Mouse (Mus musculus): ENCODE measurements around the gene Nf1. TPM values are rescaled to one million over a fixed set of nuclear protein-coding genes. Genes with fewer than 3 reads are reported as not detected.

The Nf1 gene
- polyA plus RNA-seq (2012) = 8.0 and 8.5 TPM in 2 replicates

- TF ChIP-seq GATA1 (IDR thresholded peaks at IDR 0.05; ENCODE audit: low read length) = no peak
Measured at GRCm38 (mm10) chr11:79339234-79339807, at the start of gene Nf1. Gene Nf1 (plus strand): TSS chr11:79339693.

GRCm38 (mm10) chr11:79290473-79290872, 49.0 kb upstream of the Nf1 start:
- no peak for TF ChIP-seq GATA1 (IDR thresholded peaks at IDR 0.05; ENCODE audit: low read length)

GRCm38 (mm10) chr11:79291651-79292050, 47.8 kb upstream of the Nf1 start:
- TF ChIP-seq GATA1 (IDR thresholded peaks at IDR 0.05; ENCODE audit: low read length) = no peak

GRCm38 (mm10) chr11:79292130-79292529, 47.4 kb upstream of the Nf1 start:
- TF ChIP-seq GATA1 (IDR thresholded peaks at IDR 0.05; ENCODE audit: low read length) = no peak

GRCm38 (mm10) chr11:79293025-79293424, 46.5 kb upstream of the Nf1 start:
- TF ChIP-seq GATA1 (IDR thresholded peaks at IDR 0.05; ENCODE audit: low read length) = no peak

GRCm38 (mm10) chr11:79293971-79294370, 45.5 kb upstream of the Nf1 start:
- TF ChIP-seq GATA1 (IDR thresholded peaks at IDR 0.05; ENCODE audit: low read length) = no peak

- no peak for TF ChIP-seq GATA1 (IDR thresholded peaks at IDR 0.05; ENCODE audit: low read length)
Measured at GRCm38 (mm10) chr11:79296167-79296566, 43.3 kb upstream of the Nf1 start.

GRCm38 (mm10) chr11:79296856-79297491, 42.5 kb upstream of the Nf1 start, which contains the start of gene Gm9964:
Gene Gm9964 (minus strand): TSS chr11:79296906.
- TF ChIP-seq GATA1 (IDR thresholded peaks at IDR 0.05; ENCODE audit: low read length) = peak; percentile 36

- TF ChIP-seq GATA1 (IDR thresholded peaks at IDR 0.05; ENCODE audit: low read length) = no peak
Measured at GRCm38 (mm10) chr11:79299719-79300431, 39.6 kb upstream of the Nf1 start.

GRCm38 (mm10) chr11:79303109-79303508, 36.4 kb upstream of the Nf1 start:
- no peak for TF ChIP-seq GATA1 (IDR thresholded peaks at IDR 0.05; ENCODE audit: low read length)

- no peak for TF ChIP-seq GATA1 (IDR thresholded peaks at IDR 0.05; ENCODE audit: low read length)
Measured at GRCm38 (mm10) chr11:79305697-79306340, 33.7 kb upstream of the Nf1 start.

- TF ChIP-seq GATA1 (IDR thresholded peaks at IDR 0.05; ENCODE audit: low read length) = no peak
Measured at GRCm38 (mm10) chr11:79306510-79306909, 33.0 kb upstream of the Nf1 start.

GRCm38 (mm10) chr11:79306996-79307395, 32.5 kb upstream of the Nf1 start:
- TF ChIP-seq GATA1 (IDR thresholded peaks at IDR 0.05; ENCODE audit: low read length) = no peak

- no peak for TF ChIP-seq GATA1 (IDR thresholded peaks at IDR 0.05; ENCODE audit: low read length)
Measured at GRCm38 (mm10) chr11:79307560-79308200, 31.8 kb upstream of the Nf1 start.

- TF ChIP-seq GATA1 (IDR thresholded peaks at IDR 0.05; ENCODE audit: low read length) = peak; percentile 83
Measured at GRCm38 (mm10) chr11:79310467-79310866, 29.0 kb upstream of the Nf1 start.
